Mouse (Mus musculus): ENCODE results near the gene Rab43. TPM values are rescaled to one million over a fixed set of nuclear protein-coding genes. Genes with fewer than 3 reads are reported as not detected.

Rab43 gene
- total and polyA plus RNA-seq, 3 experiments, result 4.0 to 13.2 TPM; not detected in 1

DNA sequence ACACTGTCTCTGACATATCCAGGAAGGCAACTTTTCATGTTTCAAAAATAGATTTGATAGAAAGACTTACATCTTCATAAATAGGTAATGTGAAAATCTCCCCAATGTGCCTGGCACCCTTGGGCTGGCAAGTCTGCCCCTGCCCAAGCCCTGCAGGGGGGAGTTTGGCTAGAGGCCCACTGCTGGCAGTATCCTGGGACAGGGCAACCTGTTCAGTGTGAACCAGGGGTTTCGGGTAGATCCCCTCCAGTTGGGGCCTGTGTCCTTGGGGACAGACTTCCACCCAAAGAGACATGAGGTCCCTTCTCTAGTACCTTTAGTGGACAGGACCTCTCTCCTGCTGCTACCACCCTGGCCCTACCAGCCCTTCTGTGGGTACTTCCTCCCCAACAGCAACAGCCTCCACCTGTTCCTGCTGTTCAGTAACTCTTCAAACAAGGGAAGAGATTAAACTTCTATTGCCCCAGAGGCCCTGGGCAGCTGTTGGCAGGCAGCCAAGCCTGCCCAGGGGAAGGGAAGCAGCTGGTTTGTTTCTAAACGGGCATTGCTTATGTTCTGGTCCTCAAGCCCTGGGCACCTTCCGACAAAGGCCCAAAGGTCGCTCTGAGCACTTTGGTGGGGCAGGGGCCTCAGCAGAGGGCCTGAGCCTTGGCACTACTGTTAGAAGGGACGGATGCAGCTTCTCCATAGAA is 22.9 kb downstream of the Rab43 start:
- Histone ChIP-seq H3K9ac (ENCODE audit: control insufficient read depth, low read depth, low read length, poor library complexity, severe bottlenecking) (no peak overlapping the region), H3K79me2 (ENCODE audit: control insufficient read depth, insufficient read depth, low read length, poor library complexity) (no peaks in the 10 kb centered on the region), H3K27ac (ENCODE audit: control insufficient read depth, low read depth, low read length) (no peak overlapping the region), H3K27me3 (ENCODE audit: control insufficient read depth in 1 of 2, insufficient read depth in 2 of 2, low read length in 2 of 2) (no peaks in the 10 kb centered on the region), H3K4me1 (ENCODE audit: control insufficient read depth in 1 of 2, insufficient read depth in 2 of 2, low read length in 2 of 2) (peaks cover 30 to 40% of the 10 kb centered on the region in 2 experiments), H3K4me3 (ENCODE audit: control insufficient read depth in 1 of 2, insufficient read depth in 1 of 2, low read depth in 2 of 2, low read length in 2 of 2) (no peak overlapping the region), H3K9me3 (replicated peaks; ENCODE audit: insufficient read depth, low read length) (no peaks in the 10 kb centered on the region), H3K36me3 (ENCODE audit: control insufficient read depth in 1 of 2, insufficient read depth in 2 of 2, low read length in 2 of 2) (peaks cover 0 to 28% of the 10 kb centered on the region in 2 experiments; a peak in 2 of 4 replicates)
- TF ChIP-seq EP300 (IDR thresholded peaks at IDR 0.05; ENCODE audit: low read depth in 1 of 2, low read length in 2 of 2), result peak; percentile 39 to 43; a peak in 2 of 4 replicates
- TF ChIP-seq TCF12 (IDR thresholded peaks at IDR 0.05; ENCODE audit: low read depth, low read length), result peak; percentile 51
- peak; percentile 31; the same call in 1 of the 2 replicates for TF ChIP-seq SIN3A (IDR thresholded peaks at IDR 0.05; ENCODE audit: low read length)
- no peak for TF ChIP-seq POLR2A (IDR thresholded peaks at IDR 0.05; ENCODE audit: control insufficient read depth in 1 of 2, insufficient read depth in 1 of 2, low read depth in 1 of 2, low read length in 2 of 2, poor library complexity in 1 of 2)
- peak; percentile 66 for TF ChIP-seq ETS1 (IDR thresholded peaks at IDR 0.05; ENCODE audit: low read depth, low read length)
- peak; percentile 41 for DNase-seq (ENCODE audit: low read depth, low spot score)

- Histone ChIP-seq H3K27me3 (ENCODE audit: control insufficient read depth in 1 of 2, insufficient read depth in 2 of 2, low read length in 2 of 2) (no peaks in the 10 kb centered on the region), H3K9ac (ENCODE audit: control insufficient read depth, low read depth, low read length, poor library complexity, severe bottlenecking) (no peak overlapping the region), H3K4me1 (ENCODE audit: control insufficient read depth in 1 of 2, insufficient read depth in 2 of 2, low read length in 2 of 2) (peaks cover 30 to 40% of the 10 kb centered on the region in 2 experiments), H3K36me3 (ENCODE audit: control insufficient read depth in 1 of 2, insufficient read depth in 2 of 2, low read length in 2 of 2) (peaks cover 0 to 29% of the 10 kb centered on the region in 2 experiments; a peak in 2 of 4 replicates), H3K79me2 (ENCODE audit: control insufficient read depth, insufficient read depth, low read length, poor library complexity) (no peaks in the 10 kb centered on the region), H3K4me3 (ENCODE audit: control insufficient read depth in 1 of 2, insufficient read depth in 1 of 2, low read depth in 2 of 2, low read length in 2 of 2) (no peak overlapping the region), H3K27ac (ENCODE audit: control insufficient read depth, low read depth, low read length) (no peak overlapping the region), H3K9me3 (replicated peaks; ENCODE audit: insufficient read depth, low read length) (no peaks in the 10 kb centered on the region)
- DNase-seq (ENCODE audit: low read depth, low spot score), result no peak
- TF ChIP-seq MYC (IDR thresholded peaks at IDR 0.05; ENCODE audit: low read depth, low read length) (no peak), USF2 (IDR thresholded peaks at IDR 0.05; ENCODE audit: borderline replicate concordance in 1 of 2, insufficient read depth in 1 of 2, low read depth in 1 of 2, low read length in 2 of 2) (no peak), RCOR1 (IDR thresholded peaks at IDR 0.05; ENCODE audit: low read depth, low read length) (no peak), ETS1 (IDR thresholded peaks at IDR 0.05; ENCODE audit: low read depth, low read length) (no peak), RAD21 (IDR thresholded peaks at IDR 0.05; ENCODE audit: low read depth, low read length) (no peak), GABPA (IDR thresholded peaks at IDR 0.05; ENCODE audit: low read depth, low read length) (no peak), TBP (IDR thresholded peaks at IDR 0.05; ENCODE audit: low read depth, low read length) (no peak), POLR2AphosphoS2 (IDR thresholded peaks at IDR 0.05; ENCODE audit: low read length) (no peak)
These were observed 23.6 kb downstream of the Rab43 start for GRCm38 (mm10) chr6:87788266-87788895.

Measured in MEL (cell line).